Comparison of ENCODE assay signal across 11 mouse cellular contexts in the genomic region with DNA sequence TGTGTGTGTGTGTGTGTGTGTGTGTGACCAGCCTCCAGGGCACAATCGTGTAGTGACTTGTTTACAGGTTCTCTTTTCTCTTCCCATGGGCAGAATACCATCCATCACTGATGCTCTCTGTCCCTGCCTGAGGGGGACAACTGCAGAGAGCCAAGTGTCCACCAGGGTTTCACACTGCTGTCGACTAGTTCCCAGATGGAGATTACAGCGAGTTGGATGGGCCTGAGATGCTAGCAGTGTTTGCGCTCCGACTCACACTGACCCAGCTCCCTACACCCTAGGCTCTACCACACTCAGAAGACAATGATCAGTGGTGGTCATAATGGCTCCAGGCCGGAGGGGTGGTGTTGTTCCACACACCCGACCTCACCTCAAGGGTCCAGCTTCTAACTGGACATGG.
DNase-seq lines count a peak whose midpoint lies in the region; ATAC-seq and TF ChIP-seq lines count a peak whose summit lies in the region.
"Had no signal": no experiment of that assay in that cellular context is flagged by ENCODE, and none has a peak within 500 bp of the region (broad histone marks: within the 10 kb centered on the region; RNA-seq: fewer than 3 reads in every experiment).

No protein-coding gene starts in this region.

- no peak overlapping the region for H3K4me3 ChIP-seq in forebrain, postnatal 0 days (ENCODE audit: low read depth, low read length)
- H3K4me3 ChIP-seq in forebrain, embryonic 14.5 days (ENCODE audit: low read depth, low read length), result no peak overlapping the region
- no peak overlapping the region for H3K4me3 ChIP-seq in lung, embryonic 14.5 days (ENCODE audit: low read depth, low read length)
- no peak overlapping the region for H3K4me3 ChIP-seq in limb, embryonic 15.5 days
- H3K4me3 ChIP-seq: embryonic facial prominence, embryonic 13.5 days; forebrain, embryonic 15.5 days; heart, embryonic 10.5 days; liver, embryonic 13.5 days had no signal

- no peak for DNase-seq in forebrain, postnatal 0 days
- DNase-seq in forebrain, embryonic 14.5 days (ENCODE audit: low spot score), result no peak
- no peak for DNase-seq in lung, embryonic 14.5 days
- no peak for DNase-seq in lung, postnatal 10 days
- DNase-seq in cerebellum, adult 9-11 months, result peak; percentile 64
- DNase-seq: liver, embryonic 13.5 days had no signal

- H3K4me1 ChIP-seq in forebrain, postnatal 0 days (ENCODE audit: insufficient read depth), result peaks cover 2% of the 10 kb centered on the region; the same call in 1 of the 2 replicates
- H3K4me1 ChIP-seq in forebrain, embryonic 14.5 days (ENCODE audit: control insufficient read depth, insufficient read depth, low read length), result peaks cover 4% of the 10 kb centered on the region
- H3K4me1 ChIP-seq in lung, embryonic 14.5 days (ENCODE audit: insufficient read depth), result no peaks in the 10 kb centered on the region
- peaks cover 24% of the 10 kb centered on the region for H3K4me1 ChIP-seq in limb, embryonic 15.5 days

- H3K27me3 ChIP-seq in forebrain, postnatal 0 days (ENCODE audit: insufficient read depth, low read length), result no peaks in the 10 kb centered on the region
- H3K27me3 ChIP-seq in forebrain, embryonic 14.5 days (replicated peaks; ENCODE audit: control insufficient read depth, insufficient read depth, low read length), result no peaks in the 10 kb centered on the region; the same call in 1 of the 2 replicates
- H3K27me3 ChIP-seq in lung, embryonic 14.5 days (ENCODE audit: insufficient read depth, low read length), result no peaks in the 10 kb centered on the region
- no peaks in the 10 kb centered on the region for H3K27me3 ChIP-seq in limb, embryonic 15.5 days
- H3K27me3 ChIP-seq: embryonic facial prominence, embryonic 13.5 days; liver, embryonic 13.5 days had no signal

- WGBS in forebrain, postnatal 0 days, result 80% methylated on average over 7 of the region's 7 CpGs
- WGBS in forebrain, embryonic 14.5 days, result 89% methylated on average over 7 of the region's 7 CpGs
- WGBS in lung, embryonic 14.5 days, result 70% methylated on average over 7 of the region's 7 CpGs
- WGBS in limb, embryonic 15.5 days, result 63% methylated on average over 7 of the region's 7 CpGs

- H3K27ac ChIP-seq in forebrain, postnatal 0 days (ENCODE audit: low read depth, low read length), result no peak overlapping the region
- H3K27ac ChIP-seq in forebrain, embryonic 14.5 days (ENCODE audit: low read depth, low read length), result no peak overlapping the region
- no peak overlapping the region for H3K27ac ChIP-seq in lung, embryonic 14.5 days (ENCODE audit: low read depth)
- no peak overlapping the region for H3K27ac ChIP-seq in limb, embryonic 15.5 days
- H3K27ac ChIP-seq: forebrain, embryonic 15.5 days; heart, embryonic 10.5 days; liver, embryonic 13.5 days had no signal

- no peak overlapping the region for H3K4me2 ChIP-seq in forebrain, postnatal 0 days (ENCODE audit: low read depth)
- no peak overlapping the region for H3K4me2 ChIP-seq in forebrain, embryonic 14.5 days (ENCODE audit: low read length)
- no peak overlapping the region for H3K4me2 ChIP-seq in lung, embryonic 14.5 days
- H3K4me2 ChIP-seq in limb, embryonic 15.5 days, result no peak overlapping the region
- H3K4me2 ChIP-seq: embryonic facial prominence, embryonic 13.5 days; forebrain, embryonic 15.5 days; liver, embryonic 13.5 days had no signal

- TF ChIP-seq CTCF in forebrain, postnatal 0 days (IDR thresholded peaks at IDR 0.05; ENCODE audit: low read depth), result peak; percentile 21; the same call in 1 of the 2 replicates
- TF ChIP-seq CTCF in lung, embryonic 14.5 days (IDR thresholded peaks at IDR 0.05; ENCODE audit: low read depth), result peak; percentile 27; the same call in 1 of the 2 replicates

- no peaks in the 10 kb centered on the region for H3K9me3 ChIP-seq in forebrain, postnatal 0 days (ENCODE audit: low read length)
- H3K9me3 ChIP-seq in forebrain, embryonic 14.5 days (replicated peaks; ENCODE audit: control insufficient read depth, low read length), result no peaks in the 10 kb centered on the region
- no peaks in the 10 kb centered on the region for H3K9me3 ChIP-seq in lung, embryonic 14.5 days (ENCODE audit: low read depth, low read length)
- H3K9me3 ChIP-seq in limb, embryonic 15.5 days, result no peaks in the 10 kb centered on the region
- H3K9me3 ChIP-seq: embryonic facial prominence, embryonic 13.5 days; forebrain, embryonic 15.5 days; heart, embryonic 10.5 days; liver, embryonic 13.5 days had no signal

- H3K9ac ChIP-seq in forebrain, postnatal 0 days, result no peak overlapping the region
- no peak overlapping the region for H3K9ac ChIP-seq in forebrain, embryonic 14.5 days (ENCODE audit: low read length)
- H3K9ac ChIP-seq in lung, embryonic 14.5 days, result no peak overlapping the region
- no peak overlapping the region for H3K9ac ChIP-seq in limb, embryonic 15.5 days
- H3K9ac ChIP-seq: forebrain, embryonic 15.5 days; liver, embryonic 13.5 days had no signal

- H3K36me3 ChIP-seq in forebrain, postnatal 0 days (ENCODE audit: insufficient read depth), result no peaks in the 10 kb centered on the region
- no peaks in the 10 kb centered on the region for H3K36me3 ChIP-seq in forebrain, embryonic 14.5 days (ENCODE audit: control insufficient read depth, insufficient read depth, low read length)
- H3K36me3 ChIP-seq in lung, embryonic 14.5 days (ENCODE audit: insufficient read depth), result no peaks in the 10 kb centered on the region
- no peaks in the 10 kb centered on the region for H3K36me3 ChIP-seq in limb, embryonic 15.5 days
- H3K36me3 ChIP-seq: embryonic facial prominence, embryonic 13.5 days; forebrain, embryonic 15.5 days; heart, embryonic 10.5 days; liver, embryonic 13.5 days had no signal

- ATAC-seq in forebrain, postnatal 0 days, result no peak
- ATAC-seq in forebrain, embryonic 14.5 days, result no peak
- ATAC-seq in lung, embryonic 14.5 days (ENCODE audit: insufficient read depth), result no peak
- ATAC-seq in limb, embryonic 15.5 days (ENCODE audit: insufficient number of reproducible peaks, low FRiP score, low TSS enrichment, low read depth), result 0 out of 2 replicates have a peak, but pooled peaks have one; percentile 7
- ATAC-seq in erythroblast, adult 5-6 weeks (replicated peaks; ENCODE audit: low FRiP score, poor library complexity, severe bottlenecking), result no peak
- ATAC-seq: forebrain, embryonic 15.5 days had no signal
